Mouse (Mus musculus) CH12.LX (cell line): ENCODE results near the gene Hoxd13. TPM values are rescaled to one million over a fixed set of nuclear protein-coding genes. Genes with fewer than 3 reads are reported as not detected.

Experiments used
- DNase-seq: peaks from one replicate; pipeline ENCODE4 v3.0.0-alpha.2; 2013; ENCODE audit errors: extremely low read depth
- H3K27ac ChIP-seq: 2 replicates; pipeline ENCODE4 v1.5.1; 2012; ENCODE audit warnings: low read depth, mild to moderate bottlenecking, control low read depth, moderate library complexity; ENCODE audit not compliant: insufficient read depth
- H3K27me3 ChIP-seq: replicated peaks from 2 replicates; pipeline ENCODE3; 2012; ENCODE audit warnings: inconsistent platforms
- H3K36me3 ChIP-seq, 2 experiments: replicated peaks in 1 of 2; 2 replicates each; pipeline versions ENCODE3 to v1.6.1; 2012; ENCODE audit warnings: inconsistent platforms in 1 of 2, low read length in 1 of 2, mild to moderate bottlenecking in 1 of 2, mixed read lengths in 1 of 2, moderate library complexity in 1 of 2; ENCODE audit not compliant: control insufficient read depth in 1 of 2, insufficient read depth in 1 of 2
- H3K4me1 ChIP-seq, 2 experiments: 2 replicates each; pipeline ENCODE4 v1.6.1; 2012; ENCODE audit warnings: inconsistent platforms in 1 of 2, moderate library complexity in 1 of 2; ENCODE audit not compliant: insufficient read depth in 2 of 2, control insufficient read depth in 1 of 2
- H3K4me2 ChIP-seq: 2 replicates; pipeline ENCODE4 v1.6.1; 2012; ENCODE audit warnings: low read depth, mild to moderate bottlenecking, control low read depth; ENCODE audit not compliant: poor library complexity, insufficient read depth, severe bottlenecking
- H3K4me3 ChIP-seq, 3 experiments: fragments of 150-350 bp in 1 of 3; sonication (generic) in 1 of 3; replicated peaks in 1 of 3; 2 replicates each; pipeline versions ENCODE3 to v1.5.1; 2011 to 2012; ENCODE audit warnings: low read depth in 2 of 3, low read length in 2 of 3, mild to moderate bottlenecking in 2 of 3, moderate library complexity in 2 of 3, control low read depth in 1 of 3, improper control_type of control experiment in 1 of 3, inconsistent platforms in 1 of 3, mixed read lengths in 1 of 3; ENCODE audit not compliant: poor library complexity in 1 of 3
- H3K79me2 ChIP-seq: replicated peaks from 2 replicates; pipeline ENCODE4 v1.6.1; 2012; ENCODE audit warnings: mild to moderate bottlenecking, moderate library complexity; ENCODE audit not compliant: control insufficient read depth, poor library complexity, insufficient read depth, severe bottlenecking; ENCODE audit errors: extremely low read depth
- H3K9ac ChIP-seq: 2 replicates; pipeline ENCODE4 v1.6.1; 2012; ENCODE audit warnings: low read depth, mild to moderate bottlenecking, control low read depth, moderate library complexity; ENCODE audit not compliant: insufficient read depth
- H3K9me3 ChIP-seq: replicated peaks from 2 replicates; pipeline ENCODE3; 2012; ENCODE audit warnings: low read length, inconsistent platforms, mixed read lengths
- BHLHE40 ChIP-seq: IDR thresholded peaks from 2 replicates; pipeline ENCODE4 v1.6.1; 2011; ENCODE audit warnings: mild to moderate bottlenecking, low read depth, low read length, improper control_type of control experiment
- CHD1 ChIP-seq: IDR thresholded peaks from 2 replicates; pipeline ENCODE4 v1.6.1; 2012; ENCODE audit warnings: low read depth, low read length, improper control_type of control experiment, inconsistent platforms
- CTCF ChIP-seq, 2 experiments: IDR thresholded peaks in 1 of 2; conservative IDR thresholded peaks in 1 of 2; 2 replicates each; pipeline ENCODE4 v1.5.1; 2011 to 2012; ENCODE audit warnings: low read depth in 2 of 2, low read length in 2 of 2, improper control_type of control experiment in 1 of 2, inconsistent platforms in 1 of 2, mild to moderate bottlenecking in 1 of 2, moderate library complexity in 1 of 2
- E2F4 ChIP-seq: IDR thresholded peaks from 2 replicates; pipeline ENCODE4 v1.6.1; 2011; ENCODE audit warnings: low read depth, low read length, improper control_type of control experiment; ENCODE audit not compliant: insufficient replicate concordance
- ELF1 ChIP-seq: IDR thresholded peaks from 2 replicates; pipeline ENCODE4 v1.6.1; 2014; ENCODE audit warnings: low read depth, mild to moderate bottlenecking, inconsistent platforms, low read length, improper control_type of control experiment
- EP300 ChIP-seq: IDR thresholded peaks from 2 replicates; pipeline ENCODE4 v1.6.1; 2011; ENCODE audit warnings: low read length, improper control_type of control experiment
- GABPA ChIP-seq: IDR thresholded peaks from 2 replicates; pipeline ENCODE4 v1.6.1; 2012; ENCODE audit warnings: low read depth, low read length, improper control_type of control experiment, inconsistent platforms; ENCODE audit not compliant: insufficient replicate concordance
- HCFC1 ChIP-seq: IDR thresholded peaks from 2 replicates; pipeline ENCODE4 v1.6.1; 2012; ENCODE audit warnings: low read depth, mild to moderate bottlenecking, inconsistent platforms, low read length, improper control_type of control experiment
- JUND ChIP-seq: conservative IDR thresholded peaks from 2 replicates; pipeline ENCODE4 v1.6.1; 2011; ENCODE audit warnings: low read depth, low read length, improper control_type of control experiment
- MAFK ChIP-seq: IDR thresholded peaks from 2 replicates; pipeline ENCODE4 v1.6.1; 2011; ENCODE audit warnings: low read length, improper control_type of control experiment; ENCODE audit not compliant: insufficient replicate concordance
- MEF2A ChIP-seq: IDR thresholded peaks from 2 replicates; pipeline ENCODE4 v1.6.1; 2014; ENCODE audit warnings: low read depth, mild to moderate bottlenecking, inconsistent platforms, low read length, improper control_type of control experiment, borderline replicate concordance
- MXI1 ChIP-seq: IDR thresholded peaks from 2 replicates; pipeline ENCODE4 v1.6.1; 2011; ENCODE audit warnings: mild to moderate bottlenecking, low read depth, low read length, improper control_type of control experiment
- MYC ChIP-seq: IDR thresholded peaks from 2 replicates; pipeline ENCODE4 v1.6.1; 2011; ENCODE audit warnings: low read depth, mild to moderate bottlenecking, improper control_type of control experiment, low read length
- NELFE ChIP-seq: IDR thresholded peaks from 2 replicates; pipeline ENCODE4 v1.6.1; 2011; ENCODE audit warnings: low read depth, low read length, improper control_type of control experiment
- NRF1 ChIP-seq: IDR thresholded peaks from 2 replicates; pipeline ENCODE4 v1.6.1; 2014; ENCODE audit warnings: low read depth, mild to moderate bottlenecking, inconsistent platforms, low read length, improper control_type of control experiment, moderate library complexity
- PAX5 ChIP-seq: IDR thresholded peaks from 2 replicates; pipeline ENCODE4 v1.6.1; 2012; ENCODE audit warnings: low read length, inconsistent platforms, mixed read lengths
- SIN3A ChIP-seq: IDR thresholded peaks from 2 replicates; pipeline ENCODE4 v1.6.1; 2012; ENCODE audit warnings: low read length, improper control_type of control experiment, inconsistent platforms
- TBP ChIP-seq: conservative IDR thresholded peaks from 2 replicates; pipeline ENCODE4 v1.6.1; 2011; ENCODE audit warnings: low read depth, low read length, improper control_type of control experiment
- USF1 ChIP-seq: IDR thresholded peaks from 2 replicates; pipeline ENCODE4 v1.6.1; 2014; ENCODE audit warnings: low read depth, mild to moderate bottlenecking, inconsistent platforms, low read length, improper control_type of control experiment
- ZC3H11A ChIP-seq: IDR thresholded peaks from 2 replicates; pipeline ENCODE4 v1.6.1; 2012; ENCODE audit warnings: low read depth, mild to moderate bottlenecking, inconsistent platforms, low read length, improper control_type of control experiment
- ZKSCAN1 ChIP-seq: IDR thresholded peaks from 2 replicates; pipeline ENCODE4 v1.6.1; 2012; ENCODE audit warnings: low read depth, inconsistent platforms, low read length, improper control_type of control experiment, borderline replicate concordance
- dilution Hi-C: fragments of 300-500 bp; cut with MboI; formaldehyde crosslinking; loops from 2 replicates; pipeline ENCODE4 v1.14.3; 2020; ENCODE audit warnings: low sequenced_read_pairs; ENCODE audit not compliant: extremely low pct_unique_long_range_greater_than_20kb, extremely low pct_ligation_motif_present
- in situ Hi-C: fragments of 300-500 bp; cut with MboI; formaldehyde crosslinking; loops from 3 replicates; pipeline ENCODE4 v1.14.3; 2019; ENCODE audit warnings: low sequenced_read_pairs, low pct_ligation_motif_present, low pct_unique_long_range_greater_than_20kb, mixed read lengths
- polyA plus RNA-seq: library from polyadenylated mRNA; unstranded; fragments of >175 nt; gene quantifications from 2 replicates; pipeline ENCODE4 v1.2.1, GENCODE M21; 2012; ENCODE audit warnings: low read depth; ENCODE audit not compliant: insufficient read length
- total RNA-seq, 2 experiments: library from RNA; depleted of rRNA; stranded (reverse); fragments of 300-350 nt in 1 of 2; fragments of >200 nt in 1 of 2; gene quantifications; 2 replicates each; pipeline ENCODE4 v1.2.3; 2012 to 2014

Gene Hoxd13
- total and polyA plus RNA-seq, 3 experiments: not detected

DNA sequence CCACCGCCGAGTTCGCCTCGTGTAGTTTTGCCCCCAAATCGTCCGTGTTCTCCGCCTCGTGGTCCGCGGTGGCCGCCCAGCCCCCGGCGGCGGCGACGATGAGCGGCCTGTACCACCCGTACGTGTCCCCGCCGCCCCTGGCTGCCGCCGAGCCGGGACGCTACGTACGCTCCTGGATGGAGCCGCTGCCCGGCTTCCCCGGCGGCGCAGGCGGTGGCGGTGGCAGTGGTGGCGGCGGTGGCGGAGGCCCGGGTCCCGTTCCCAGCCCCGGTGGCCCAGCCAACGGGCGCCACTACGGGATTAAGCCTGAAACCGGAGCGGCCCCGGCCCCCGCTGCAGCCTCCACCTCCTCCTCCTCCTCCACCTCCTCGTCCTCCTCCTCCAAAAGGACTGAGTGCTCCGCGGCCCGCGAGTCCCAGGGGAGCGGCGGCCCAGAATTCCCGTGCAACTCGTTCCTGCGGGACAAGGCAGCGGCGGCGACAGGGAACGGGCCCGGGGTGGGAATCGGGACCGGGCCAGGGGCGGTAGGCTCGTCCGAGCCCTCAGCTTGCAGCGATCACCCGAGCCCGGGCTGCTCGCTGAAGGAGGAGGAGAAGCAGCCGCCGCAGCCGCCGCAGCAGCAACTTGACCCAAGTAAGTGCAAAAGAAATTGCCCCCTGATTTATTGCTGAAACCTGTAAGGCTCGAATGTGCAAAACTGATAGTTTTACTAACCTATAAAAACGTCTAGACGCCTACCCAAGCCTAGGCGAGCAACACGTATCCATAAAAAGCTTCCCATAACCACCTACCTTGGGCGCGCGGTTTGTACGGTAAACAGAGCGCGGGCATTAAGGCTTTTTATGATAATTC is 30.3 kb downstream of the Hoxd13 start:
- Histone ChIP-seq H3K27ac (no peak overlapping the region), H3K4me3 (no peak overlapping the region), H3K9ac (no peak overlapping the region), H3K27me3 (no peaks in the 10 kb centered on the region), H3K4me2 (no peak overlapping the region), H3K79me2 (no peaks in the 10 kb centered on the region), H3K9me3 (peaks cover 11% of the 10 kb centered on the region), H3K4me1 (no peaks in the 10 kb centered on the region)
- in situ Hi-C loops: loop anchor here (10.0 to 25.0 kb wide), 2 partner anchors 446 to 614 kb away; no protein-coding TSS in a partner anchor
- dilution Hi-C loops: no loop called here
- no peak for DNase-seq
- TF ChIP-seq MEF2A: no peak
- no peak for TF ChIP-seq JUND
- no peak for TF ChIP-seq CTCF (conservative IDR thresholded peaks at IDR 0.05 in 1 of 2, IDR thresholded peaks at IDR 0.05 in 1 of 2; ENCODE audit: low read depth in 2 of 2, low read length in 2 of 2)
- no peak for TF ChIP-seq EP300
- TF ChIP-seq USF1: no peak
- TF ChIP-seq ELF1: no peak
- no peak for TF ChIP-seq NELFE
- no peak for TF ChIP-seq ZKSCAN1
- no peak for TF ChIP-seq CHD1
- no peak for TF ChIP-seq PAX5
- no peak for TF ChIP-seq ZC3H11A
- no peak for TF ChIP-seq SIN3A
- TF ChIP-seq MYC: no peak
- TF ChIP-seq MAFK: no peak
- no peak for TF ChIP-seq NRF1
- TF ChIP-seq, all 38 proteins: peak for 0
- H3K36me3 ChIP-seq: no peaks in the 10 kb centered on the region

- dilution Hi-C loops: no loop called here
Measured at GRCm38 (mm10) chr2:74699053-74699430, 30.9 kb downstream of the Hoxd13 start.

More at GRCm38 (mm10) chr2:74699053-74699430, 30.9 kb downstream of the Hoxd13 start:
- in situ Hi-C loops: loop anchor here (10.0 to 25.0 kb wide), 2 partner anchors 446 to 613 kb away; no protein-coding TSS in a partner anchor
- Histone ChIP-seq H3K4me1 (no peaks in the 10 kb centered on the region), H3K27me3 (no peaks in the 10 kb centered on the region), H3K9me3 (peaks cover 11% of the 10 kb centered on the region), H3K79me2 (no peaks in the 10 kb centered on the region), H3K27ac (no peak overlapping the region), H3K4me3 (no peak overlapping the region), H3K36me3 (no peaks in the 10 kb centered on the region), H3K4me2 (no peak overlapping the region), H3K9ac (no peak overlapping the region)
- no peak for TF ChIP-seq MXI1
- no peak for TF ChIP-seq HCFC1
- TF ChIP-seq USF1: no peak
- TF ChIP-seq BHLHE40: no peak
- TF ChIP-seq GABPA: no peak
- no peak for TF ChIP-seq ZC3H11A
- no peak for TF ChIP-seq EP300
- TF ChIP-seq ELF1: no peak
- TF ChIP-seq E2F4: no peak
- TF ChIP-seq TBP: no peak
- no peak for DNase-seq
